Mouse (Mus musculus): ENCODE data around the gene Ermap.
A peak's percentile ranks its signal among the peaks of the same experiment; 100 is the strongest.

DNA sequence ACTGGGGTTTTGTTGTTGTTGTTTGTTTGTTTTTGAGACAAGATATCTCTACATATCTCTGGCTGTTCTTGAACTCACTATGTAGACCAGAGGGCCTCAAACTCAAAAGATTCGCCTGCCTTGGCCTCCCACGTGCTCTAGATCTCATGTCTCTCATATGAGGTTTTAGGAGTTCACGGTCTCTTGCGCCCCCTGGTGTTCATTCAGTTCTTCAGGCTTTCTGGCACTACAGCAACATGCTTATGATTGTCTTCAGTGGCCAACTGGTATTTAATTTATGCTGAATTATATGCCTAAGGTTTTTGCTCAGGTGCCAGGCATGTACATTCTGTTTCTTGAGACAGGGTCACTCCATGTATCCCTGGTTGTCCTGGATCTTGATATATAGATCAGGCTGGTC is 22.1 kb downstream of the Ermap start:
- peak; percentile 67; the same call in 1 of the 2 replicates for TF ChIP-seq CTCF (IDR thresholded peaks at IDR 0.05; ENCODE audit: extremely low read depth, insufficient read length, insufficient replicate concordance, low read depth, low read length)
- TF ChIP-seq POLR2A (IDR thresholded peaks at IDR 0.05; ENCODE audit: low read depth, low read length), result no peak
